Mouse (Mus musculus) E14TG2a.4 (cell line): ENCODE results near the gene Rapgef1.

Source experiments
- CTCF ChIP-seq: conservative IDR thresholded peaks from 2 replicates; pipeline ENCODE4 v1.5.1; 2014; ENCODE audit warnings: low read length
- NANOG ChIP-seq: IDR thresholded peaks from 2 replicates; pipeline ENCODE4 v1.6.1; 2014; ENCODE audit warnings: borderline replicate concordance, low read length, mixed read lengths
- POU5F1 ChIP-seq: IDR thresholded peaks from 2 replicates; pipeline ENCODE4 v1.6.1; 2014; ENCODE audit warnings: low read length, borderline replicate concordance

GRCm38 (mm10) chr2:29618926-29619483 lies 515 bp upstream of the Rapgef1 start:
- no peak for TF ChIP-seq CTCF
- no peak for TF ChIP-seq NANOG
- TF ChIP-seq POU5F1: no peak
